In the genomic region with DNA sequence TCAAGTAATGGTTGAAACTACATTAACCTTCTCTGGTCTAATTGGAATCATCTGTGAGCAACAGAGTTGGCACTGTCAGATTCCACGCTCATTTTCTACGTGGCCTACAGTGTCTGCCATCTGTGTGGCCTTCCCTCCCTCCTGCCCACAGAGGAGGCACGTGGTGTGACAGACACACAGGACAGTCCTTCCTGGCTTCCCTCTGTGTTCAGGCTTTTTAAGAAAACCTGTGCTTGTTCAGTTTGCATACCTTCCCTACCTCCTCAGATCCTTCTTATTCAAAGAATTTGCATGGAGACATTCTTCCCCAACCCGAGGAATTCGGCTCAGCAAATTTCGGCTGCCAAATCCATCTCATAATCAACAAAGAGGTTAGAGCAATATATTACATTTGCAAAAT, we compare ENCODE assay signal across 12 mouse cellular contexts.
DNase-seq lines count a peak whose midpoint lies in the region; ATAC-seq and TF ChIP-seq lines count a peak whose summit lies in the region.
"Had no signal": no experiment of that assay in that cellular context is flagged by ENCODE, and none has a peak within 500 bp of the region (broad histone marks: within the 10 kb centered on the region; RNA-seq: fewer than 3 reads in every experiment).

No protein-coding gene starts in this region.

- H3K27ac ChIP-seq in hindbrain, postnatal 0 days: no peak overlapping the region
- no peak overlapping the region for H3K27ac ChIP-seq in hindbrain, embryonic 12.5 days
- peak overlapping the region; percentile 90 for H3K27ac ChIP-seq in embryonic fibroblast, embryonic 13.5 days (ENCODE audit: insufficient read depth, low read length)
- no peak overlapping the region for H3K27ac ChIP-seq in heart, embryonic 12.5 days (ENCODE audit: poor library complexity, severe bottlenecking)
- H3K27ac ChIP-seq: liver, embryonic 15.5 days had no signal

- no peak for TF ChIP-seq CTCF in hindbrain, postnatal 0 days (IDR thresholded peaks at IDR 0.05; ENCODE audit: low read depth)
- no peak for TF ChIP-seq CTCF in embryonic fibroblast, embryonic 13.5 days (IDR thresholded peaks at IDR 0.05; ENCODE audit: borderline replicate concordance, insufficient read depth, low read length)

- ATAC-seq in hindbrain, postnatal 0 days: peak; percentile 56; the same call in 1 of the 2 replicates
- no peak for ATAC-seq in hindbrain, embryonic 12.5 days (ENCODE audit: low FRiP score)
- ATAC-seq in heart, embryonic 12.5 days (ENCODE audit: insufficient number of reproducible peaks, low FRiP score): no peak

- no peaks in the 10 kb centered on the region for H3K36me3 ChIP-seq in hindbrain, postnatal 0 days (ENCODE audit: insufficient read depth, low read length)
- H3K36me3 ChIP-seq in hindbrain, embryonic 12.5 days: no peaks in the 10 kb centered on the region
- no peaks in the 10 kb centered on the region for H3K36me3 ChIP-seq in heart, embryonic 12.5 days
- H3K36me3 ChIP-seq: liver, embryonic 15.5 days had no signal

- WGBS in hindbrain, postnatal 0 days: 36% methylated on average over 6 of the region's 6 CpGs
- WGBS in hindbrain, embryonic 12.5 days: 51% methylated on average over 6 of the region's 6 CpGs
- 60% methylated on average over 6 of the region's 6 CpGs for WGBS in heart, embryonic 12.5 days

- H3K27me3 ChIP-seq in hindbrain, postnatal 0 days (ENCODE audit: insufficient read depth, low read length): no peaks in the 10 kb centered on the region
- H3K27me3 ChIP-seq in hindbrain, embryonic 12.5 days: peaks cover 4% of the 10 kb centered on the region; the same call in 1 of the 2 replicates
- H3K27me3 ChIP-seq in heart, embryonic 12.5 days (replicated peaks): no peaks in the 10 kb centered on the region
- H3K27me3 ChIP-seq: CH12.LX; liver, embryonic 15.5 days had no signal

- H3K9ac ChIP-seq in hindbrain, postnatal 0 days (replicated peaks; ENCODE audit: low read length): no peak overlapping the region
- no peak overlapping the region for H3K9ac ChIP-seq in hindbrain, embryonic 12.5 days
- H3K9ac ChIP-seq in heart, embryonic 12.5 days: no peak overlapping the region
- H3K9ac ChIP-seq: liver, embryonic 15.5 days had no signal

- H3K4me1 ChIP-seq in hindbrain, postnatal 0 days (ENCODE audit: insufficient read depth, low read length): no peaks in the 10 kb centered on the region
- H3K4me1 ChIP-seq in hindbrain, embryonic 12.5 days: peaks cover 11% of the 10 kb centered on the region; the same call in 1 of the 2 replicates
- H3K4me1 ChIP-seq in embryonic fibroblast, embryonic 13.5 days (ENCODE audit: control insufficient read depth, insufficient read depth, low read length): peaks cover 19% of the 10 kb centered on the region
- H3K4me1 ChIP-seq in heart, embryonic 12.5 days (replicated peaks): peaks cover 8% of the 10 kb centered on the region
- H3K4me1 ChIP-seq: liver, embryonic 15.5 days had no signal

- H3K9me3 ChIP-seq in hindbrain, postnatal 0 days (ENCODE audit: low read length): no peaks in the 10 kb centered on the region
- no peaks in the 10 kb centered on the region for H3K9me3 ChIP-seq in hindbrain, embryonic 12.5 days (replicated peaks)
- no peaks in the 10 kb centered on the region for H3K9me3 ChIP-seq in heart, embryonic 12.5 days (replicated peaks)
- H3K9me3 ChIP-seq: liver, embryonic 15.5 days had no signal

- no peak overlapping the region for H3K4me3 ChIP-seq in hindbrain, postnatal 0 days (ENCODE audit: low read length)
- H3K4me3 ChIP-seq in hindbrain, embryonic 12.5 days: no peak overlapping the region
- no peak overlapping the region for H3K4me3 ChIP-seq in embryonic fibroblast, embryonic 13.5 days (ENCODE audit: insufficient read depth, low read length)
- no peak overlapping the region for H3K4me3 ChIP-seq in heart, embryonic 12.5 days
- H3K4me3 ChIP-seq: liver, embryonic 15.5 days; myocyte had no signal

- no peak for TF ChIP-seq POLR2A in embryonic fibroblast, embryonic 13.5 days (IDR thresholded peaks at IDR 0.05; ENCODE audit: low read depth, low read length)

- H3K4me2 ChIP-seq in hindbrain, postnatal 0 days (ENCODE audit: low read depth, low read length): no peak overlapping the region
- no peak overlapping the region for H3K4me2 ChIP-seq in hindbrain, embryonic 12.5 days (replicated peaks)
- H3K4me2 ChIP-seq in heart, embryonic 12.5 days: no peak overlapping the region
- H3K4me2 ChIP-seq: liver, embryonic 15.5 days had no signal

- DNase-seq in hindbrain, postnatal 0 days (ENCODE audit: low spot score): peak; percentile 33
- peak; percentile 39 for DNase-seq in 3T3-L1 (ENCODE audit: low read depth, low spot score)
- DNase-seq in cerebellum, adult 11-12 months: peak; percentile 68
- DNase-seq in ovary, postnatal 10 days (ENCODE audit: low spot score): no peak
- no peak for DNase-seq in spleen, postnatal 4 days (ENCODE audit: low spot score in 2 of 2)
- DNase-seq: right cerebral cortex, postnatal 14 days had no signal

Comparison
In these comparisons a context has a peak if more than half of its experiments do, and no peak if none do; other contexts are left out.
1. DNase-seq: peak in hindbrain, postnatal 0 days (single experiment), 3T3-L1 (single experiment) and cerebellum, adult 11-12 months (single experiment); none in ovary, postnatal 10 days (single experiment) and spleen, postnatal 4 days (0 of 2).